Mouse (Mus musculus): ENCODE measurements around the gene Resf1. TPM values are rescaled to one million over a fixed set of nuclear protein-coding genes. Genes with fewer than 3 reads are reported as not detected.
A peak's percentile ranks its signal among the peaks of the same experiment; 100 is the strongest.

Gene Resf1
- polyA plus RNA-seq, 1 experiment = 11.8 TPM

GRCm38 (mm10) chr6:149366403-149366802 is 57.2 kb downstream of the Resf1 start:
- DNase-seq = no peak
- Histone ChIP-seq H3K4me1 (ENCODE audit: control insufficient read depth, insufficient read depth, low read length) (no peaks in the 10 kb centered on the region), H3K27me3 (replicated peaks; ENCODE audit: control insufficient read depth, insufficient read depth, low read length) (no peaks in the 10 kb centered on the region), H3K36me3 (ENCODE audit: control insufficient read depth, insufficient read depth, low read length) (no peaks in the 10 kb centered on the region), H3K4me3 (ENCODE audit: insufficient read depth, low read depth, low read length) (no peak overlapping the region), H3K27ac (ENCODE audit: insufficient read depth, low read depth, low read length) (no peak overlapping the region)
- TF ChIP-seq POLR2A (IDR thresholded peaks at IDR 0.05; ENCODE audit: low read depth, low read length) (no peak), CTCF (conservative IDR thresholded peaks at IDR 0.05; ENCODE audit: insufficient read depth, insufficient read length, low read depth, low read length) (no peak)
- 80% methylated on average over 2 of the region's 2 CpGs for WGBS

- no peaks in the 10 kb centered on the region for H3K36me3 ChIP-seq (ENCODE audit: control insufficient read depth, insufficient read depth, low read length)
- peaks cover 3% of the 10 kb centered on the region; the same call in 1 of the 2 replicates for H3K4me1 ChIP-seq (ENCODE audit: control insufficient read depth, insufficient read depth, low read length)
- no peak overlapping the region for H3K4me3 ChIP-seq (ENCODE audit: insufficient read depth, low read depth, low read length)
- no peak overlapping the region for H3K27ac ChIP-seq (ENCODE audit: insufficient read depth, low read depth, low read length)
- 13% methylated on average over 2 of the region's 2 CpGs for WGBS
- TF ChIP-seq POLR2A (IDR thresholded peaks at IDR 0.05; ENCODE audit: low read depth, low read length) = no peak
- peak; percentile 47 for TF ChIP-seq CTCF (conservative IDR thresholded peaks at IDR 0.05; ENCODE audit: insufficient read depth, insufficient read length, low read depth, low read length)
- H3K27me3 ChIP-seq (replicated peaks; ENCODE audit: control insufficient read depth, insufficient read depth, low read length) = no peaks in the 10 kb centered on the region
- peak; percentile 91 for DNase-seq
These were observed 65.8 kb downstream of the Resf1 start for GRCm38 (mm10) chr6:149374986-149375457.

GRCm38 (mm10) chr6:149383531-149383930 is 74.3 kb downstream of the Resf1 start:
- H3K4me1 ChIP-seq (ENCODE audit: control insufficient read depth, insufficient read depth, low read length) = peaks cover 9% of the 10 kb centered on the region; the same call in 1 of the 2 replicates
- H3K4me3 ChIP-seq (ENCODE audit: insufficient read depth, low read depth, low read length) = no peak overlapping the region
- TF ChIP-seq CTCF (conservative IDR thresholded peaks at IDR 0.05; ENCODE audit: insufficient read depth, insufficient read length, low read depth, low read length) (no peak), POLR2A (IDR thresholded peaks at IDR 0.05; ENCODE audit: low read depth, low read length) (no peak)
- no peaks in the 10 kb centered on the region for H3K27me3 ChIP-seq (replicated peaks; ENCODE audit: control insufficient read depth, insufficient read depth, low read length)
- DNase-seq = peak; percentile 47
- peak overlapping the region; percentile 26; the same call in 1 of the 2 replicates for H3K27ac ChIP-seq (ENCODE audit: insufficient read depth, low read depth, low read length)
- WGBS = 63% methylated on average over 2 of the region's 2 CpGs
- no peaks in the 10 kb centered on the region for H3K36me3 ChIP-seq (ENCODE audit: control insufficient read depth, insufficient read depth, low read length)

Other genes starting within 250 kb of the Resf1 start
- 6.4 and 6.9 TPM in 2 replicates for gene Dennd5b, start 207.7 kb upstream of the Resf1 start, polyA plus RNA-seq (2012; rRNA removed)
- gene Gm10203, start 179.2 kb upstream of the Resf1 start, polyA plus RNA-seq (2012; rRNA removed) = not detected in 2 replicates
- gene Etfbkmt, start 169.6 kb upstream of the Resf1 start, polyA plus RNA-seq (2012; rRNA removed) = 12.5 and 16.1 TPM in 2 replicates
- gene Amn1, start 120.7 kb upstream of the Resf1 start, polyA plus RNA-seq (2012; rRNA removed) = 7.2 and 9.8 TPM in 2 replicates
- gene Bicd1, start 99.5 kb downstream of the Resf1 start, polyA plus RNA-seq (2012; rRNA removed) = 2.4 and 2.9 TPM in 2 replicates